Mouse (Mus musculus) limb, embryonic 13.5 days (tissue): ENCODE results near the gene Trpv3. TPM values are rescaled to one million over a fixed set of nuclear protein-coding genes. Genes with fewer than 3 reads are reported as not detected.

Experiments used
- ATAC-seq: fragments of 200-750 bp; cut with Nextera tagmentation; 2 replicates; pipeline ENCODE4 v1.8.0; 2017; ENCODE audit warnings: low read depth, moderate number of reproducible peaks, moderate TSS enrichment; ENCODE audit not compliant: low FRiP score
- H3K27ac ChIP-seq: fragments of 300-500 bp; sonication (generic); 2 replicates; pipeline ENCODE4 v1.5.1; 2015; ENCODE audit warnings: inconsistent platforms, mild to moderate bottlenecking, moderate library complexity
- H3K27me3 ChIP-seq: fragments of 300-500 bp; sonication (generic); 2 replicates; pipeline ENCODE4 v1.6.1; 2015; ENCODE audit warnings: mild to moderate bottlenecking, inconsistent platforms
- H3K36me3 ChIP-seq: fragments of 300-500 bp; sonication (generic); 2 replicates; pipeline ENCODE4 v1.6.1; 2015; ENCODE audit warnings: inconsistent platforms, mild to moderate bottlenecking, moderate library complexity
- H3K4me1 ChIP-seq: fragments of 300-500 bp; sonication (generic); 2 replicates; pipeline ENCODE4 v1.6.1; 2015; ENCODE audit warnings: inconsistent platforms
- H3K4me2 ChIP-seq: fragments of 300-500 bp; sonication (generic); replicated peaks from 2 replicates; pipeline ENCODE4 v1.6.1; 2015; ENCODE audit warnings: inconsistent platforms, mild to moderate bottlenecking, moderate library complexity
- H3K4me3 ChIP-seq: fragments of 300-500 bp; sonication (generic); 2 replicates; pipeline ENCODE4 v1.5.1; 2015; ENCODE audit warnings: moderate library complexity, mild to moderate bottlenecking, inconsistent platforms
- H3K9ac ChIP-seq: fragments of 300-500 bp; sonication (generic); 2 replicates; pipeline ENCODE4 v1.6.1; 2015; ENCODE audit warnings: mild to moderate bottlenecking, inconsistent platforms
- H3K9me3 ChIP-seq: fragments of 300-500 bp; sonication (generic); 2 replicates; pipeline ENCODE4 v1.6.1; 2016; ENCODE audit warnings: inconsistent platforms
- WGBS: fragments of 180-500 bp; shearing (Covaris S2); methylation state at CpG from one replicate; pipeline ENCODE4 v1.1.7; 2015; 5-methylcytosine and 5-hydroxymethylcytosine counted together
- polyA plus RNA-seq: library from polyadenylated mRNA; unstranded; fragments of >200 nt; fragmentation: Nextera tagmentation; extraction: Ambion mirVana; gene quantifications from 2 replicates; pipeline ENCODE4 v1.2.1, GENCODE M21; 2015

The Trpv3 gene
- polyA plus RNA-seq, 1 experiment from 2014 or later: 0.09 TPM

GRCm38 (mm10) chr11:73242777-73243176 is 24.4 kb upstream of the Trpv3 start:
- no peak overlapping the region for H3K27ac ChIP-seq
- peaks cover 15% of the 10 kb centered on the region for H3K4me1 ChIP-seq
- no peaks in the 10 kb centered on the region for H3K36me3 ChIP-seq
- H3K4me3 ChIP-seq: no peak overlapping the region
- no peaks in the 10 kb centered on the region for H3K27me3 ChIP-seq
- H3K9me3 ChIP-seq: no peaks in the 10 kb centered on the region
- WGBS: 81% methylated on average over 4 of the region's 4 CpGs
- H3K4me2 ChIP-seq: no peak overlapping the region
- ATAC-seq: no peak
- H3K9ac ChIP-seq: no peak overlapping the region

- no peaks in the 10 kb centered on the region for H3K4me1 ChIP-seq
- no peak overlapping the region for H3K27ac ChIP-seq
- no peak overlapping the region for H3K4me3 ChIP-seq
- WGBS: 70% methylated on average over 4 of the region's 4 CpGs
- H3K9me3 ChIP-seq: no peaks in the 10 kb centered on the region
- H3K36me3 ChIP-seq: no peaks in the 10 kb centered on the region
- H3K27me3 ChIP-seq: no peaks in the 10 kb centered on the region
- no peak overlapping the region for H3K4me2 ChIP-seq
- no peak for ATAC-seq
- H3K9ac ChIP-seq: no peak overlapping the region
Measured at GRCm38 (mm10) chr11:73257362-73257945, 9.7 kb upstream of the Trpv3 start.

- no peak overlapping the region for H3K4me2 ChIP-seq
- H3K36me3 ChIP-seq: no peaks in the 10 kb centered on the region
- no peaks in the 10 kb centered on the region for H3K27me3 ChIP-seq
- no peak for ATAC-seq
- H3K4me3 ChIP-seq: no peak overlapping the region
- no peaks in the 10 kb centered on the region for H3K4me1 ChIP-seq
- no peaks in the 10 kb centered on the region for H3K9me3 ChIP-seq
- H3K9ac ChIP-seq: no peak overlapping the region
- H3K27ac ChIP-seq: no peak overlapping the region
Measured at GRCm38 (mm10) chr11:73258664-73259063, 8.5 kb upstream of the Trpv3 start.

GRCm38 (mm10) chr11:73260457-73260856 is 6.7 kb upstream of the Trpv3 start:
- H3K4me1 ChIP-seq: no peaks in the 10 kb centered on the region
- no peak overlapping the region for H3K9ac ChIP-seq
- no peak for ATAC-seq
- no peaks in the 10 kb centered on the region for H3K27me3 ChIP-seq
- no peaks in the 10 kb centered on the region for H3K36me3 ChIP-seq
- H3K27ac ChIP-seq: no peak overlapping the region
- H3K4me3 ChIP-seq: no peak overlapping the region
- no peaks in the 10 kb centered on the region for H3K9me3 ChIP-seq
- H3K4me2 ChIP-seq: no peak overlapping the region
- 74% methylated on average over 3 of the region's 3 CpGs for WGBS

DNA sequence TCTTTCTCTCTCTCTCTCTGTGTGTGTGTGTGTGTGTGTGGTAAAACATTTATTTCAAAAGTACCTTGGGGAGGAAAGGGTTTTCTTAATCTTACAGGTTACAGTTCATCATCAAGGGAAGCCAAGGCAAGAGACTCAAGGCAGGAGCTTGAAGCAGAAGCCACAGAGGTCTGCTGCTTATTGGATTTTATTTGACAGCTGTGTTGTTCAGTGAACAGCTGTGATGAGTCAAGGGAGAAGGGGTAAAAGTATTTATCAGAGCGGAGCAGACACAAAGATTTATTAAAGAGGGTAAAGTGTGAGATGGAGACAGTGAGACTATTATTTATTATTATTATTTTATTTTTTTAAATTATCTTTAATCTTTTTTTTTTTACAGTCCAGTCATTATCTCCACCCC is 5.8 kb upstream of the Trpv3 start:
- Histone ChIP-seq H3K27me3 (no peaks in the 10 kb centered on the region), H3K4me2 (no peak overlapping the region), H3K27ac (no peak overlapping the region), H3K4me3 (no peak overlapping the region), H3K36me3 (no peaks in the 10 kb centered on the region), H3K4me1 (no peaks in the 10 kb centered on the region), H3K9me3 (no peaks in the 10 kb centered on the region), H3K9ac (no peak overlapping the region)
- no peak for ATAC-seq
- WGBS: 78% methylated on average over 1 of the region's 1 CpGs

GRCm38 (mm10) chr11:73274821-73275220 is 7.6 kb downstream of the Trpv3 start:
- no peaks in the 10 kb centered on the region; the same call in 1 of the 2 replicates for H3K27me3 ChIP-seq
- 42% methylated on average over 2 of the region's 2 CpGs for WGBS

DNA sequence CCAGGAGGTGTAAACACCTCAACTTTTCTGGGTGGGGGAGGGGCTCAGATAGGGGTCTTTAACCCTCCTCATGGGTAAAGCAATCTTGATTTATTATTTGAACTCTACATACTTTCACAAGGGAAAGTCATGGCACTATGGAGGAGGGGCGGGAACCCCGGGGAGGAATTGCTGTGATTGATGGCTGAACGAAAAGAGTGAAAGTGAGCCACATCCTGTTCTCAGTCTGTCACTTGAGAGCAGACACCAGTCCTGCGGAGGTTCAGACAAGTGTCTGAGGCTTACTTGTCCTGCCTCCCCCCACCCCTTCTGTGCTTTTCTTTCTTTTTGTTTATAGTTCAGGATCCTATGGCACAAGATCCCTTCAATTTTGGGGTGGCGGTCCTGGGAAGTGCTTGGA is 13.5 kb downstream of the Trpv3 start:
- Histone ChIP-seq H3K4me3 (no peak overlapping the region), H3K4me2 (peak overlapping the region; percentile 62)
- WGBS: 31% methylated on average over 5 of the region's 5 CpGs

More at GRCm38 (mm10) chr11:73274821-73275220, 7.6 kb downstream of the Trpv3 start:
- no peak for ATAC-seq
- no peak overlapping the region for H3K27ac ChIP-seq
- no peaks in the 10 kb centered on the region for H3K9me3 ChIP-seq
- no peak overlapping the region for H3K4me2 ChIP-seq
- no peaks in the 10 kb centered on the region for H3K36me3 ChIP-seq
- H3K4me1 ChIP-seq: no peaks in the 10 kb centered on the region
- no peak overlapping the region for H3K9ac ChIP-seq
- H3K4me3 ChIP-seq: no peak overlapping the region

DNA sequence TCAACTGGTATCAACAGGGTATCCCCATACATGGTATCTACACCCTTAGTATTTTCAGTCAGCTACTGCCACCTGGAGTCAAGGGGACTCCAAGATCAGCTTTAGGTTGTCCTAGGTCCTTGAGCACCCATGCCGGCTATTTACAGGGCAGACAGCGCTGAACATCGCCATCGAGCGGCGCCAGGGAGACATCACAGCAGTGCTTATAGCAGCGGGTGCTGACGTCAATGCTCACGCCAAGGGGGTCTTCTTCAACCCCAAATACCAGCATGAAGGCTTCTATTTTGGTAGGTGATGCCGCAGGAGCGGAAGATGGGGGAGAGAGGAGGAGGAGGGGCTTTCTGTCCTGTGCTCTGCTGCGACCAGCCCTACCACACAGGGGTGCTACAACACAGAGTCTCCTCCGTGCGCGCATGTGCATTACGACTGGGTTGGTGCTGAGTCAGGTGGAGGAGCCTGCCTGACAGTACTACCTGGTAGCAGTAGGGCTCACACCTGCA is 14.4 kb downstream of the Trpv3 start:
- H3K9ac ChIP-seq: peak overlapping the region; percentile 45; the same call in 1 of the 2 replicates
- 4% methylated on average over 16 of the region's 16 CpGs for WGBS
- no peaks in the 10 kb centered on the region for H3K36me3 ChIP-seq
- H3K9me3 ChIP-seq: no peaks in the 10 kb centered on the region
- peak; percentile 83 for ATAC-seq
- no peak overlapping the region for H3K27ac ChIP-seq
- H3K4me1 ChIP-seq: peaks cover 24% of the 10 kb centered on the region
- H3K4me2 ChIP-seq: peak overlapping the region; percentile 62
- peak overlapping the region; percentile 37 for H3K4me3 ChIP-seq
- H3K27me3 ChIP-seq: no peaks in the 10 kb centered on the region

More for the DNA sequence above, 13.5 kb downstream of the Trpv3 start:
- no peaks in the 10 kb centered on the region for H3K36me3 ChIP-seq
- H3K4me1 ChIP-seq: peaks cover 24% of the 10 kb centered on the region
- no peak overlapping the region for H3K9ac ChIP-seq
- no peaks in the 10 kb centered on the region for H3K9me3 ChIP-seq
- ATAC-seq: no peak
- H3K27ac ChIP-seq: no peak overlapping the region
- no peaks in the 10 kb centered on the region for H3K27me3 ChIP-seq

DNA sequence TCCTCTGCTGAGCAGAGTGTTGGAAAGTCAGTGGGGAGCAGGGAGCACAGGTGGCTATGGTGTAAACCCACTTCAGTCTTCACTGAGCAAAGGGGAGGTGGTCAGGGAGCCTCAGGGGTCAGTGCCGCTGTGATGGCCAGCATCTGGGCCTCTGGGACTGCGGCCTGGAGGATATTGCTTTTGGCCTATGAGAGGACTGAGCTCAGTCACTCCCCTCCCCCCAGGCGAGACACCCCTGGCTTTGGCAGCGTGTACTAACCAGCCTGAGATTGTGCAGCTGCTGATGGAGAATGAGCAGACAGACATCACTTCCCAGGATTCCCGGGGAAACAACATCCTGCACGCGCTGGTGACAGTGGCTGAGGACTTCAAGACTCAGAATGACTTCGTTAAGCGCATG is 16.2 kb downstream of the Trpv3 start:
- Histone ChIP-seq H3K27me3 (no peaks in the 10 kb centered on the region), H3K9me3 (no peaks in the 10 kb centered on the region), H3K36me3 (no peaks in the 10 kb centered on the region), H3K4me2 (no peak overlapping the region), H3K9ac (no peak overlapping the region), H3K27ac (no peak overlapping the region), H3K4me3 (no peak overlapping the region), H3K4me1 (peaks cover 24% of the 10 kb centered on the region)
- 63% methylated on average over 9 of the region's 9 CpGs for WGBS
- no peak for ATAC-seq

- Histone ChIP-seq H3K9me3 (no peaks in the 10 kb centered on the region), H3K4me1 (peaks cover 24% of the 10 kb centered on the region), H3K27me3 (no peaks in the 10 kb centered on the region), H3K9ac (no peak overlapping the region), H3K36me3 (no peaks in the 10 kb centered on the region), H3K27ac (no peak overlapping the region), H3K4me2 (no peak overlapping the region), H3K4me3 (no peak overlapping the region)
- 40% methylated on average over 1 of the region's 1 CpGs for WGBS
- ATAC-seq: no peak
Measured at GRCm38 (mm10) chr11:73283926-73284325, 16.7 kb downstream of the Trpv3 start.

DNA sequence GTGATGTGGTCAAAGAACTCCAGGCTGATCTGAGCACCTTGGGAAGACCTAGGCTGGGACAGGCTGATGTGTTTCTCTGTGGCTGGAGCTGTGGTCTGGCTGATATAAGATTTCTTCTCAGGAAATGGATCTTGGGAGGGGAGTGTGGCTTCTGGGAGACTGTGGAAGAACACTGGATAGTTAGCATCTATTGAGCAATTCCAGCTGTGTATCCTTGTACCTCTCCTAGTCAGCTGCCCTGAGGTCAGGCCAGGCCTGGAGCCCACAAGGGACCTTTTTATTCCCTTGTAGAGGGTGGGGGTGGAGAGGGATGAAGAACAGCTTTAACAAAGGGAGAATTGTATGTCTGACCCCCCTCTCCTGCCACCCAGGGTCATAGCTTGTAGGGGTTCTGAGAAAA is 17.2 kb downstream of the Trpv3 start:
- no peak overlapping the region for H3K27ac ChIP-seq
- ATAC-seq: no peak

GRCm38 (mm10) chr11:73289621-73290020 is 22.4 kb downstream of the Trpv3 start:
- no peaks in the 10 kb centered on the region for H3K9me3 ChIP-seq
- no peak overlapping the region for H3K4me2 ChIP-seq
- H3K9ac ChIP-seq: no peak overlapping the region
- H3K36me3 ChIP-seq: no peaks in the 10 kb centered on the region
- no peaks in the 10 kb centered on the region for H3K27me3 ChIP-seq
- WGBS: 91% methylated on average over 1 of the region's 1 CpGs
- ATAC-seq: no peak
- no peak overlapping the region for H3K4me3 ChIP-seq
- H3K27ac ChIP-seq: no peak overlapping the region
- no peaks in the 10 kb centered on the region for H3K4me1 ChIP-seq

More for the DNA sequence above, 17.2 kb downstream of the Trpv3 start:
- Histone ChIP-seq H3K36me3 (no peaks in the 10 kb centered on the region), H3K4me3 (no peak overlapping the region), H3K9ac (no peak overlapping the region), H3K27me3 (no peaks in the 10 kb centered on the region), H3K4me2 (no peak overlapping the region), H3K4me1 (peaks cover 24% of the 10 kb centered on the region), H3K9me3 (no peaks in the 10 kb centered on the region)

GRCm38 (mm10) chr11:73303123-73303522 is 35.9 kb downstream of the Trpv3 start:
- Histone ChIP-seq H3K9me3 (no peaks in the 10 kb centered on the region), H3K27me3 (no peaks in the 10 kb centered on the region), H3K4me2 (no peak overlapping the region), H3K4me3 (no peak overlapping the region), H3K36me3 (no peaks in the 10 kb centered on the region), H3K27ac (no peak overlapping the region), H3K9ac (no peak overlapping the region), H3K4me1 (no peaks in the 10 kb centered on the region)
- WGBS: 53% methylated on average over 2 of the region's 2 CpGs
- no peak for ATAC-seq
